Mouse (Mus musculus): Measurements from ENCODE around the gene Apbb1ip.

Gene Apbb1ip

GRCm38 (mm10) chr2:22857501-22857900 is 83.6 kb downstream of the Apbb1ip start:
- DNase-seq, result no peak

GRCm38 (mm10) chr2:22862194-22862593 is 88.3 kb downstream of the Apbb1ip start:
- DNase-seq, result no peak

GRCm38 (mm10) chr2:22864394-22865037 is 90.6 kb downstream of the Apbb1ip start:
- DNase-seq, result peak; percentile 48

- DNase-seq, result no peak
Observed at GRCm38 (mm10) chr2:22865818-22866217, 91.9 kb downstream of the Apbb1ip start.

GRCm38 (mm10) chr2:22866894-22867424 is 93.1 kb downstream of the Apbb1ip start:
- no peak for DNase-seq

- no peak for DNase-seq
Observed at GRCm38 (mm10) chr2:22873159-22873558, 99.3 kb downstream of the Apbb1ip start.

GRCm38 (mm10) chr2:22874628-22875027 is 100.7 kb downstream of the Apbb1ip start:
- DNase-seq, result peak; percentile 56

- DNase-seq, result no peak
Observed at GRCm38 (mm10) chr2:22876614-22877013, 102.7 kb downstream of the Apbb1ip start.

GRCm38 (mm10) chr2:22878781-22879180 is 104.9 kb downstream of the Apbb1ip start:
- DNase-seq, result no peak

GRCm38 (mm10) chr2:22880726-22881125 is 106.8 kb downstream of the Apbb1ip start:
- DNase-seq, result peak; percentile 55

GRCm38 (mm10) chr2:22894932-22895281 is 121.0 kb downstream of the Apbb1ip start:
- no peak for DNase-seq

- DNase-seq, result peak; percentile 91
Observed at GRCm38 (mm10) chr2:22895282-22896273, 121.7 kb downstream of the Apbb1ip start, which contains the start of gene Pdss1. TSS of gene Pdss1 (plus strand) at chr2:22895522.

GRCm38 (mm10) chr2:22903947-22904346 is 130.1 kb downstream of the Apbb1ip start:
- DNase-seq, result no peak

GRCm38 (mm10) chr2:22914421-22914820 is 140.5 kb downstream of the Apbb1ip start:
- DNase-seq, result peak; percentile 18

GRCm38 (mm10) chr2:22918651-22919050 is 144.8 kb downstream of the Apbb1ip start:
- DNase-seq, result no peak
